Mouse (Mus musculus): Measurements from ENCODE around the gene Tns2.
"Not testable (repeated sequence)": the region's sequence is repeated elsewhere in the genome, so short reads cannot be mapped to it uniquely, and the experiment has no call there.

Gene Tns2

DNA sequence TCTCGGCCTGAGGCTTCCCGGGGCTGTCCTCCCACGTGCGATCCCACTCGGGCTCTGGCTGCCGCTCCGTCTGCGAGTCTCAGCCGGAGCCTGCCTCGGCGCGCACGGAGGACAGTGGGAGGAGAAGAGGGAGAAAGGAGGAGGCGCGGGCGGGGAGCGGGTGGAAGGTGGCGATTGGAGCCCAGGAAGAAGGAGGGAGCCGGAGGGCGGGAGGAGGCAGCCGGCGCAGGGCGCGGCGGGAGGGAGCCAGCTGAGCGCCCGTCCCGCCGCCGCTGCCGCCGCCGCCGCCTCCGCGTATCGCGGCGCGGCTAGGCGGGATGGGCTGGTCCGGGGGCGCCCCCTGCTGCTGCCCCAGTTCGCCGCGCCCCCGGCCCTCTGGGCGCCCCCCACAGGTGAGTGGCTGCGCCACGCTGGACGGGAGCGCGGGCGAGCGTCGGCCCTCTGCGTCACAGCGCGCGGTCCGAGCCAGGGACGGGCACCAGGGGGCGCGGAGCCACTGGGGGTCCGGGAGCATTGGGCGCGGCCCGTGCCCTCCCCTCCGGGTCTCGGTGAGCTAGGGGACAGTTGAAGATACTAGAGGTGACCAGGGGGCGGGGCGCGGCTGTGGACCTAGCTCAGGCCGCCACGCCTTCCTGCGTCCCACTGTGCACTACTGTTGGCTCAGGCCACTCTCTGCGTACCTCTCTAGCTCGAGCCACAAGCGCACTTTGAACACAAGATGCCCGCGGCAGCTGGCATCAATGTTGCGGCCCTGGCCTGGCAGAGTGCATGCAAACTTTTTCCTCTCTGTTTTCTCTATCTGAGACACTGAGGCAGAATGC lies at the start of gene Tns2:
Gene Tns2 (plus strand): TSS at position 253 of the 821 bp plus-strand sequence.
- DNase-seq (ENCODE audit: low spot score), result no peak

DNA sequence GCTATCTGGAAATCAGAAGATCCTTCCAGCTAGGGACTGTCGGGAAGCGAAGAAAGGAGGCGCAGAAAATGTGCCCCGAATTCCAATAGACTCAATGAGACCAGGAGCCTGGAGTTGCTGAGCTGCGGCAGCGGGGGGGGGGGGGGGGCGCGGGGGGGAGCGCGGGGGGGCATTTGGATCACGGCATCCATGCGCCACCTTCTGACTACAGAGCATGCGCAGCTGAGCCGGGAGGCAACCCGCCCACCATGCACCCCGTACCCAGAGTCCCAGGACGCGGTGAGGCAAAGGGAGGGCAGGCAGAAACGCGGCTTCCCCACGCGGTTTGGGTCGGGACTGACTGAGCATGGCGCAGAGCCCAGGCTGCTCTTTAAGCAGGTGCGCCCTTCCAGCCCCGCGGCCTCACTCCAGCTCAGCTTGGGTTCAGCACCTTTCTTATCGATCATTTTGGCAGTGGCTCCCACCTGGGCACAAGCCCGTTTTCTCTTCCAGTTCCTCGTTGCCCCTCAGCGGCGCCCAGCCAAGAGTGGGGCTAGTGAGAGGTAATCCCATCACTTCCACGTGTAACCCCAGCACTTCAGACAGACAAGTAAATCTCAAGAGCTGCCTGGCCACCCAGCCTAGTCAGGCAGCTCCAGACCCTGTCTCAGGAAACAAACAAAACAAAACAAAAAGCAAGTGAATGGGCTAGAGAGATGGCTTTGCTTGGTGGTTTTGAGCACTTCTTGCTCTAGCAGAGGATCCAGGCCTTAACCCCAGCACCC lies 48.1 kb upstream of the Tns2 start:
- DNase-seq (ENCODE audit: low spot score), result no peak

DNA sequence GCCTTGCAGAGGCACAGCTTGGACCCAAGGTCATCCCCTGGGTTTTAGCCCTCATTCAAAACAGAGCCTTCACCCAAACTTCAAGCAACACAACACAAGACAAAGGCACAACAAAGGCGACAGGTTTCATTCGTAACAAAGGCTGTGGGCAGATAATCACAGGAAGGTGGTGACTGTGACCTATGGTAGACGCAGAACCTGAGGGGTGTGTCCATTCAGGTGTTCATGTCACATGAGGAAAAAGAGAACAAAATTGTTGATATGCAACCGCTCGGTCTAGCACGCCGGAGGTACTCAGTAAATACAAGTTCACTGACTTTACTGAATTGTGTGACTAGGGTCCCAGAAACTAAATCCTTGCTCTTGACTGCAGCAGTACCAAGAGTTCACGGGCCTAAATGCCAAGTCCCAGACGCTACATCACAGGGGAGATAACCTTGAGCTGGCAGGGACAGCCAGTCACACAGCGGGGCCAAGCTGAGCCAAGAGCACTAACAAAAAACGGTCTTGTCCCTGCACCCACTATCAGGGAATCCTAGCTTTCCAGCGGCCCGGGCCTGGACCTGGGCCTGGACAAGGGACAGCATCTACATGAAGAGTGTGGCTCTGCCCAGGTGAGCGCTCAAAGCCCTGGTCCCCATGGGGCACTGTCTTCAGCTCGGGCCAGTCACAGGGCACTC lies 43.6 kb upstream of the Tns2 start:
- no peak for DNase-seq (ENCODE audit: low spot score)

DNA sequence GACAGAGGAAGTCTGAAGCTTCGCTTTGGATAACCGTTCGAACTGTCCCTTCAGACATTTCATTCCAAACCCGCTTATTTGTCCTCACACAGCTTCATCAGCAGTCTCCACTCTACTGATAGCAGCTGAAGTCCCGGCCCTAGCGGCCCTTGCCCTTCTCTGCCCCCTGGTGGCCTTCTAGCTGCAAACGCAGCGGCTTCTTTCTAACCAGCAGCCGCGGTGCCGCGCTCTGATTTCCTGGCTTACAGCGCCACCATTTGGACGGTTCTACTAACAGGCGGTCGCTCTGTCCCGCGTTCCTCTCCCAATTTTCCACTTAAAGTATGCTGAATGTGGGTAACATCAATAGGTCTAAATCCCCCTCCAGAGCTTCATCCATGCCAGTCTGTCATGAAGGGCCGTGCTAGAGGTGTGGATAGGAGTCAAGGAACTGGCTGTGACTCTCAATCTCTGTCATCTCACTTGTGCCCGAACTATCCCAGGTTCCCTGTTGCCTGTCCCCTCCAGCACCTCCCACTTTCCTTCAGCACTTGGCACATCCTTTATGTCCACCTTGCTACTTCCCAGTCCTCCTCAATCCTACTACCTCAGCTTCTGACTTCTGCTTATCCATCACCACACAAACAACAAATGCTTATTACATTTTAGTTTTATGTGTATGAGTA lies 34.4 kb upstream of the Tns2 start:
- DNase-seq (ENCODE audit: low spot score), result peak; percentile 77

DNA sequence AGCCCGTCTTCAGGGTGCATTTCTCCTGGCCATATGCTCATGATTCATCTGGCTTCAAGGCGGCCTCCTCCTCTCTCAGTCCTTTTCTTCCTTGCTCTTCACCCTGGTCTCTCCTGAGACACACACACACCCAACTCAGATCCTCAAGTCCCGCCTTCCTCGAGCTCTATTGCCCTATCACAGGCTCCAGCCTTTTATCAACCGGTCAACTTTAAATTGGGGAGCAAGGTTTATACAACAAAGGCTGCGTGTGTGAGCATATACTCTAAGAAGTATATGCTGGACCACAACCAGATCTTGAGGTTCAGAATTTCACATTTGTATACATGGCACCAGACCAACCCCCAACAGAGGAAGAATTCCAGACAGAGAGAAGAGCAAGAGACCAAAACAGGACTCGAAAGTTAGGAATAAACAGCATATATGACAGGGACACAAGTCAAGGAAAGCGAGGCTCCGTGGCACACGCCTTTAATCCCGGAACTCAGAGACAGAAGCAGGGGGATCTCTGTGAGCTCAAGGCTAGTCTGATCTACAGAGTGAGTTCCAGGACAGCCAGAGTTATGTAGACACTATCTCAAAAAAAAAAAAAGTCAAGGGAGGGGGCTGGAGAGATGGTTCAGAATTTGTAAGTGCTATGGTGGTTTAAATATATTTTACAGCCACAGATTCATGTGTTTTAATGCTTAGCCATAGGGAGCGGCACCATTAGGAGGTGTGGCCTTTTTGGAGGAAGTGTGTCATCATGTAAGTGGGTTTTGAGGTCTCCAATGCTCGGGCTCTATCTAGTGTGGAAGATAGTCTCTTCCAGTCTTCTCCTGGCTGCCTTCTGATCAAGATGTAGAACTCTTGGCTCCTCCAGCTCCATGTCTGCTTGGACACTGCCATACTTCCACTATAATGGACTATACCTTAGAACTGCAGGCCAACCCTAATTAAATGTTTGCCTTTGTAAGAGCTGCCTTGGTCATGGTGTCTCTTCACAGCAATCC lies 29.4 kb upstream of the Tns2 start:
- no peak for DNase-seq (ENCODE audit: low spot score)

DNA sequence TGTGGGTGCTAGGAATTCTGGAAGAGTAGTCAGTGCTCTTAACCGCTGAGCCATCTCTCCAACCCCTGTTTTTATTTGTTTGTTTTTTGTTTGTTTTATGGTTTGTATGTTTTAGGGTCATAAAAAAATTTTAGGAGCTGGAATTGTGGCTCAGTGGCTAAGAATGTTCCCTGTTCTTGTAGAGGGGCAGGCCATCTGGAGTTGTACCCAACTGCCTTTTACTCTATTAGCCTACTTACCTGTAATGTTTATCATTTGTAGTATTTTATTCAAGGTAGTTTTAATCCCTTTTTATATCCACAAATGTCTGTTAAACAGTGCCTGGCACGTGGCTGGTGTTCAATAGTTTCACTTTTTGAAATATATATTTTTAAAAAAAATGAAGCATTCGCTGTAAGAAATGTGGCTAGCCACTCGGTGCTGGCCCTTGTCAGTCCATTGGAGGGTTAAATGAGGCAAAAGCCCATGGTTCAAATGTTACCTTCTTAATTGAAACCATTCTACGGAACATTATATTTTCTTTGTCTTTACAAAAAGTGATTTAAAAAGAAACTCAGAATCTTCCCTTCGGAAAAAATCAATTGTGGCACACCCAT lies 27.2 kb upstream of the Tns2 start:
- DNase-seq (ENCODE audit: low spot score), result no peak

DNA sequence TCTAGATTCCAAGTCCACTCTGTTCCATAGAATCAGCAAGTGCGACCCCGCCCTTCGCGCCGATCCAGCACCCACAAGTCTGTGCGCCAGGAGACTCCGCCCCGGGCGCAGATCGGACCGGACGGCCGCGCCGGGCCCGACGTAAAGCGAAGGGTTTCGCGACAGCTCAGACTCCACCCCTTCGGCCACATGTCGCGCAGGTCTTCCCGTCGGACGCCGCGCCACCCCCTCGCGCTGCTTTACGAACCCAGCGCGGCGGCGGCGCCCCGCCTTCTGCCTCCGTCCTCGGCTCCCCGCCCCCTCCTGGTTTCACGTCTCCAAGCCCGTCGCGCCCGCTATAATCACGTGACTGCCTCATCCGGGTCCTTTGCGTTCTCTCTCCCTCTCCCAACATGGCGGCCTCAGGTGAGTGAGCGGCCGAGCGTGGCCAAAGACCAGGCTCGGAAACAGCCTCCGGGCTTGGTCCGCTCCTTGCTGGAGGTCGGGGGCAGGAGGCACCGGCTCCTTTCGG lies 26.6 kb upstream of the Tns2 start, which contains the start of gene Eif4b:
Gene Eif4b (plus strand): TSS at position 215 of the 511 bp plus-strand sequence.
- DNase-seq (ENCODE audit: low spot score), result peak; percentile 97

DNA sequence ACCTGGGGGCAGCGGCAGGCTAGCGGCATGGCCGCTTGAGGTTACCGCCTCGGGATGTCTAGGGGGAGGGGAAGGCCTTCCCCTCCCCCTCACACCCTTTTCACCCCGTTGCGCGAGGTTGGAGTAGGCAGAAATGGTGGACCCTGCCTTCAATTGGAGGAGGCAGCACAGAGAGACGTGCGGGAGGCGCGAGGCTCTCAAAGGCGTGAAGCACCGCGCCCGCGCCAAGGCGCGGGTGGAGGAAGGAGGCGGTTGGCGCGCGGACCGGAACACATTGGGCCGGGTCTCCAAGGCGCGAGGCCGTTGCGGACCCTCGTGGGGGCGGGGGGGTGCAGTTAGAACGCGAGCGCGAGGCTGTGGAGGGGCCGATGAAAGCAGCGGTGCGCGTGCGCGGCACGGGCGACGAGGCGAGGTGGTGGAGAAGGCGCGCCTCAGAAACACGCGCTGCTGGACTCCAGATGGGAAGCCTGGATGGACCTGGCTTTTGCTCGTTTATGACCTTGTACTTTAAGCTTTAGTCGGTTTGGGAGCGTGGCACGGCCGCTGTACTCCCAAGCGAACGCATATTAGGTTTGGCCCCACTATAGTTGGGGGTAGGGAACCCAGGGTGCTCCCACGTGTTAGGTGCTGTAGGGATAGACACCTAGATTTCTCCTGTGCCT lies 26.0 kb upstream of the Tns2 start:
- DNase-seq (ENCODE audit: low spot score), result peak; percentile 37

DNA sequence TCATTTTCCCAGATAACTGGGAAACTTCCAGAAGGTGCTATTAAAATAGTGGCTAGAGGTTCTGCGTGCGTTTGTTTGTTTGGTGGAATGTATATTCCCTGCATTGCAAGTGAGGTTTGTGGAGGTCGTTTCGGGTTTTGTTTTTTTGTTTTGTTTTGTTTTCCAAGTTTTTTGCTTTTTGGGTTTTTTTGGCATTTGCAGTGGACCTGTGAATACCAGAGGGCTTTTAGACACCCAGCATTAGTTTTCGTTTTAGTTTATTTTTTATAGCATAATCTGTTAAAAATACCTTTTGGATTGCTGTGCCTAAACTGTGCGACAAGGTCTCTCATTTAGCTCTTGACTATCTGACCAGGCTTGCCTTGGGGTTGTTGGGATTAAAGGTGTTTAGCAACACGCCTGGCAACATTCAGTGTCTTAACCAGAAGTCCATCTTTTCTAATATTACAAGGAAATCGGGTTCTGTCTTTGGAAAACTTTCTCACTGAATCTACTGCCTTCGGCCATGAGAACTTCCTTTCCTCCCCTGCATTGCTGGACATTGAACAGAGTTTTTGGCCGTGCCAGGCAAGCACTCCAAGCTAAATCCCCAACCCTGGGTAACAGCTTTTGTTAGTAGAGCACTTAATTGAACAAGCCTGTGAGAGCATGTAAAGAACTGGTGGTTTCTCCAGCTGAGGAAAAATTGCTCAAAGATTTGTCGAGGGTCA lies 25.2 kb upstream of the Tns2 start:
- no peak for DNase-seq (ENCODE audit: low spot score)

DNA sequence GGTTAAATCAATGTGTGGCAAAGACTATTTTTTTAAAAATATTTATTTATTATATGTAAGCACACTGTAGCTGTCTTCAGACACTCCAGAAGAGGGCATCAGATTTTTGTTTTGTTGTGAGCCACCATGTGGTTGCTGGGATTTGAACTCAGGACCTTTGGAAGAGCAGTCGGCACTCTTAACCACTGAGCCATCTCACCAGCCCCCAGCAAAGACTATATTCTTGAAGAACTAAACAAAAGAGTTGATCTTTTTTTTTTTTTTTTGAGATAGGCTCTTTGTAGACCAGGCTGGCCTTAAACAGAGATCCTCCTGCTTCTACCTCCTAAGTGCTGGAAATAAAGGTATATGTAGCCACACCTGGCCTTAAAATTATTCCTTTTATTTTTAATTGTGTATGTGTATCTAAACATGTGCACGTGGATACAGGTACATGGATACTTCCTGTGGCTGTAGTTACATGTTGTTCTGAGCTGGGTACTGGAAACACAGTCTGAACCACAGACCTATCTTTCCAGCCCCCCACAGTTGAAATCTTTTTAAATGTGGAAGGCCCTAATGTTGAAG lies 23.0 kb upstream of the Tns2 start:
- DNase-seq (ENCODE audit: low spot score), result no peak

DNA sequence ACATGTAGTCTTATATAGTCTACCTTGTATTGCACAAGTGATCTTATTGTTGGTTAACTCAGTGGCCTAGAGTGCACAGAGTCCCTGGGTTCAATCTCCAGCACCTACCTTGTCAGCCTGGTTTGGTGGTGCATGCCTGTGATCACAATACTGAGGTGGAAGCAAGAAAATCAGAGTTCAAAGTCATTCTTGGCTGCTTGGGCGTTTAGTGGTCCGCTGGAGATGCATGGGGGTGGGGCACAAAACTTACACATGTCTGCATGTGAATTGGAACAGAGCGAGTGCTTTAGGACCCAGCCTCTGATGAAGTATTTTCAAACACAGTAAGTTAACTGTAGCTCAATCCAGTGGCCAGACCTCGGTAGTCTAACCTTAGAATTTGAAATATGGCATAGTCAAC lies 21.0 kb upstream of the Tns2 start:
- DNase-seq (ENCODE audit: low spot score), result no peak

DNA sequence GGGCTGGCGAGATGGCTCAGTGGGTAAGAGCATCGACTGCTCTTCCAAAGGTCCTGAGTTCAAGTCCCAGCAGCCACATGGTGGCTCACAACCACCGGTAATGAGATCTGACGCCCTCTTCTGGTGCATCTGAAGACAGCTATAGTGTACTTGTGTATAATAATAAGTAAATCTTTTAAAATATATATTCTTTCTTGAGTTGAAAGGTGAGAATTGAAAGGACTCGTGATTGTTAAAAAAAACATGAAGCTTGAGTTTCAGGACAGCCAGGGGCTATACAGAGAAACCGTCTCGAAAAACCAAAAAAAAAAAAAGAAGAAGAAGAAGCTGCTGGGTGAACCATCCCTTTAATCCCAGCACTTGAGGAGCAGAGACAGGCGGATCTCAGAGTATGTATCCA lies 20.3 kb upstream of the Tns2 start:
- DNase-seq (ENCODE audit: low spot score), result not testable (repeated sequence)

DNA sequence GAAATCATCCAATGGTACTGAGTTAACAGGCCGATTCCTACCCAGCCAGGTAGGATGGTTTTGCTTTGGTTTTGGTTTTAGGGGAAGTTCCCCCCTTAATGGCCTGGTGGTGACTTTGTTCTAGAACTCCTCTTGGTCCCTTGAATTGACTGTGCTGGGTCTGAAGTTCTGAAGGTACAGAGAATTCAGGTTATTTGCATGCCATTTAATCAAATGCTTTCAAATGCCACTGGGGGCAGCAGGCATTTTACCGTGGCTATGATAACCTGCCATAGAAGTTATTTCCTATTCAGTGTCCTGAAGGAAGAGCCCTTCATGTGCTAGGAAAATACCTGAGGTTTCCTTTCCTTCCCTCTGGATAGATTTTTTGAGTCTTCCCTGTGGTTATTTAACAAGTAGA lies 19.8 kb upstream of the Tns2 start:
- no peak for DNase-seq (ENCODE audit: low spot score)

DNA sequence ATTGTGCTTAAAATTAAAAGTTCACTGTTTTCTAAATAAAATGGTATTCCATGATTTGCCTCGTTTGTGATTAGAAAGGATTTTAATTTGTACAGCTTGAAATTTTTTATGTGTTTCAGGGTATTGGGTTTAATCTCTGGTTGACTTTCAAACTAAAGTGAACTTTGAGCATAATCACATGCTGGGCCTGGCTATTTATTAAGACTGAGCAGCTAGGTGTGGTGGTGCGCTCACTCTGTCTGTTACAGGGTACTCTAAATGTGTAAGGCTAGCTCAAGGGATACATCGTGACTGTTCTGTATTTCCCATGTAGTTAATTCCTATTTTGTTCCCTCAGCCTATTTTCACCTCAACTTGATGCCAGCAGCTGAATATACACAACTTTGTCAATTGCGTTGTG lies 18.1 kb upstream of the Tns2 start:
- DNase-seq (ENCODE audit: low spot score), result no peak

DNA sequence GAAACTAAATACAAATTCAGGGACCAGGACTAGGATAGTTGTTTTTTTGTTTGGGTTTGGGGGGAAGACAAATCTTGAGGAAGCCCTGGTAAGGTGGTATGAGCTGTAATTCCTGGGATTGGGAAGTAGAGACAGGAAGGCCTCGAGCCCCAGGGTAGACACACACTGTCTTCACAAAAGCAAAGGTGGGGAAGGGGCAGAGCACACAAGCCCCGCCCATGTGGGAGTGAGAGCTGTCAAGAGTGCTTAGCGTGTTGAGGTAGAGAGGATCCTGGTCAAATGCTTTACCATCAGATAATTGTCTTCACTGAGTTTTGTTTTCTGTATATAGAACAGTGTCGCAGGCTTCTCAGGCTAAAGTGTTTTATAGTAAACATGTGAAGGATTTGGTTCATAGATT lies 17.2 kb upstream of the Tns2 start:
- no peak for DNase-seq (ENCODE audit: low spot score)

DNA sequence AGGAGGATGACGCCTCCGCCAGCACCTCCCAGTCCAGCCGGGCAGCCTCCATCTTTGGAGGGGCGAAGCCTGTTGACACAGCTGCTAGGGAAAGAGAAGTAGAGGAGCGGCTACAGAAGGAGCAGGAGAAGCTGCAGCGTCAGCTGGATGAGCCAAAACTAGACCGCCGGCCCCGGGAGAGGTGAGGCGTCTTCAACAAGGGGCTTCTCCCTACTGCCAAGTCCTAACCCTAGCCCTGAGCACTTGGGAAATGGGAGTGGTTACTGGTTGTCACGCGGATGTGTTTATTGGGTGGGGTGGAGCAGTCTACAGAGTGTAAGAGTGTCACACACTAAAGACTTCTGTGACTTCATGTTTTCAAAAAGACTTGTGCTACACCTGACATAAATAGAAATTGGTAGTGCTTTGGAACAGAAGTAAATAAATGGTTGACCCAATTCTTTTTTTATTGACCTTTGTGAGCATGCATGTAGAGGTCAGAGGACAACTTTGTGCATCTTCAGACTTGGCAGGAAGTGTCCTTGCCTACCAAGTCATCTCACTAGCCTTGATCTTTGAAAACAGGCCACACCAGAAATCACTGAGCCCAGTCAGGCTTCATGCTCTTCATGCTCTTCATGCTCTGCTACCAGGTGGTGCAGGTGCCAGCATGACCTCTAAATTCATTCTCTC lies 10.2 kb upstream of the Tns2 start:
- no peak for DNase-seq (ENCODE audit: low spot score)

DNA sequence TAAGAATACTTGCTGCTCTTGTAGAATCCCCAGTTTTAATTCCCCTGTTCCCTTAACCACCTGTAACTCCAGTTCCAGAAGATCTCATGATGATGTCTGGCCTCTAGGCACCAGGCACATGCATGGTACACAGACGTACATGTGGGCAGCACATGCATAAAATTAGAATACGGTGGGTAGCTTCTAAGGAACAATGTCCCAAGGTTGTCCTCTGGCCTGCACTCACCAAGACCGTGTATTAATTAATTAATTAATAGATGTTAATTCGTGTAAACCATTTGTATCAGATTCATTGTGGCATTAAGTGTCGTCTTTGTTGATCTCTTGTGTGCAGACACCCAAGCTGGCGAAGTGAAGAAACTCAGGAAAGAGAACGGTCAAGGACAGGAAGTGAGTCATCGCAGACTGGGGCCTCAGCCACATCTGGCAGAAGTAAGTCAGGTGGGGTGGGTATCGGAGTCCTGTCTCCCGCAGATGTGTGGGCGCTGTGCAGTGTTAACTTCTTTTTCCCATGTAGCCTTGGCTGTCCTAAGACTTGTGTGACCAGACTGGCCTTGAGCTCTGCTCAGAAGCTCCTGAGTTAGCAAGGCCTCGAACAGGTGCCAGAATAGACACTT lies 9.0 kb upstream of the Tns2 start:
- no peak for DNase-seq (ENCODE audit: low spot score)

DNA sequence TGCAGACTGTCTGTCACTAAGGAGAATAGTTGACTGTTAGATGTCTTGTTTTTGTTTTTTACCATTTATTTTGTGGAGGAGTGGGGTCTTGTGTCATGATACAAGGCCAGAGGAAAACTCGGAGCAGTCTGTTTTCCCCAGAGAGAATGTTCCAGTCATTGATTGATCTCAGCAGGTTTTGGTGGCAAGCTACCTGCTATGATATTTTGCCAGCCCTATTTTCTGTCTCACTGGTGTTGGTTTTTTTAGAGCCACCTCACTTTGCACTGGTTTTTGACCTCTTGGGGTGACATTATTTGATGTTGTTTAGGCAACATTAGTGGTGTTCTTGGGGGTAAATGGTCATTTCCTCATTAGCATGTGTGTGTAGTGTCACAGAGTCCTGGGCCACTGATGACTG lies 8.5 kb upstream of the Tns2 start:
- DNase-seq (ENCODE audit: low spot score), result no peak
